Mouse (Mus musculus): ENCODE measurements around the gene Zc3h15. TPM values are rescaled to one million over a fixed set of nuclear protein-coding genes. Genes with fewer than 3 reads are reported as not detected.

Gene Zc3h15
- polyA plus RNA-seq, 1 experiment from 2014 or later, result 115 TPM

GRCm38 (mm10) chr2:83626881-83627280 is 17.4 kb upstream of the Zc3h15 start:
- H3K27ac ChIP-seq (ENCODE audit: low read depth), result no peak overlapping the region
- no peak for TF ChIP-seq CTCF (IDR thresholded peaks at IDR 0.05; ENCODE audit: low read depth)
- 78% methylated on average over 9 of the region's 9 CpGs for WGBS
- no peak for DNase-seq
- no peaks in the 10 kb centered on the region for H3K4me1 ChIP-seq (ENCODE audit: insufficient read depth)
- H3K27me3 ChIP-seq (ENCODE audit: insufficient read depth, low read length), result no peaks in the 10 kb centered on the region
- no peak overlapping the region for H3K4me2 ChIP-seq
- no peaks in the 10 kb centered on the region for H3K9me3 ChIP-seq (ENCODE audit: low read depth, low read length)
- H3K36me3 ChIP-seq (ENCODE audit: insufficient read depth), result no peaks in the 10 kb centered on the region
- no peak overlapping the region for H3K9ac ChIP-seq
- ATAC-seq (ENCODE audit: insufficient read depth), result no peak
- H3K4me3 ChIP-seq (ENCODE audit: low read depth, low read length), result no peak overlapping the region

GRCm38 (mm10) chr2:83627495-83627894 is 16.7 kb upstream of the Zc3h15 start:
- Histone ChIP-seq H3K4me1 (ENCODE audit: insufficient read depth) (no peaks in the 10 kb centered on the region), H3K9me3 (ENCODE audit: low read depth, low read length) (no peaks in the 10 kb centered on the region), H3K4me2 (no peak overlapping the region), H3K4me3 (ENCODE audit: low read depth, low read length) (no peak overlapping the region), H3K36me3 (ENCODE audit: insufficient read depth) (no peaks in the 10 kb centered on the region), H3K27me3 (ENCODE audit: insufficient read depth, low read length) (no peaks in the 10 kb centered on the region), H3K27ac (ENCODE audit: low read depth) (no peak overlapping the region), H3K9ac (no peak overlapping the region)
- no peak for TF ChIP-seq CTCF (IDR thresholded peaks at IDR 0.05; ENCODE audit: low read depth)
- DNase-seq, result no peak
- no peak for ATAC-seq (ENCODE audit: insufficient read depth)
- 79% methylated on average over 9 of the region's 9 CpGs for WGBS

DNA sequence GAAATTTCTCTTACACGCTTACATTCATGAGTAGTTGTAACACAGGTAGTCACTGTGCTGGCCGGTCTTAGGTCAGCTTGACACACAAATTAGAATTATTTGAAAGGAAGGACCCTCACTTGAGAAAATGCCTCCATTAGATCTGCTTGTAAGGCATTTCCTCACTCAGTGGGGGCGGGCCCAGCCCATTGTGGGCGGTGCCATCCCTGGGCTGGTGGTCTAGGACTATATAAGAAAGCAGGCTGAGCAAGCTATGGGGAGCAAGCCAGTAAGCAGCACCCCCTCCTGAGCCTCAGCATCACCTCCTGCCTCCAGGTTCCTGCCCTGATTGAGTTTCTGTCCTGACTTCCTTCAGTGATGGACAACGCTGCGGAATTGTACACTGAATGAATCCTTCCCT is 16.3 kb upstream of the Zc3h15 start:
- Histone ChIP-seq H3K4me2 (no peak overlapping the region), H3K36me3 (ENCODE audit: insufficient read depth) (no peaks in the 10 kb centered on the region), H3K9me3 (ENCODE audit: low read depth, low read length) (no peaks in the 10 kb centered on the region), H3K27me3 (ENCODE audit: insufficient read depth, low read length) (no peaks in the 10 kb centered on the region), H3K4me3 (ENCODE audit: low read depth, low read length) (no peak overlapping the region), H3K27ac (ENCODE audit: low read depth) (no peak overlapping the region), H3K9ac (no peak overlapping the region), H3K4me1 (ENCODE audit: insufficient read depth) (no peaks in the 10 kb centered on the region)
- DNase-seq (no peak), ATAC-seq (ENCODE audit: insufficient read depth) (no peak)
- no peak for TF ChIP-seq CTCF (IDR thresholded peaks at IDR 0.05; ENCODE audit: low read depth)
- WGBS, result 90% methylated on average over 6 of the region's 6 CpGs

- H3K9me3 ChIP-seq (ENCODE audit: low read depth, low read length), result no peaks in the 10 kb centered on the region
- no peak for TF ChIP-seq CTCF (IDR thresholded peaks at IDR 0.05; ENCODE audit: low read depth)
- no peaks in the 10 kb centered on the region for H3K36me3 ChIP-seq (ENCODE audit: insufficient read depth)
- H3K9ac ChIP-seq, result no peak overlapping the region
- no peak overlapping the region for H3K27ac ChIP-seq (ENCODE audit: low read depth)
- H3K27me3 ChIP-seq (ENCODE audit: insufficient read depth, low read length), result no peaks in the 10 kb centered on the region
- ATAC-seq (ENCODE audit: insufficient read depth) (no peak), DNase-seq (no peak)
- no peaks in the 10 kb centered on the region for H3K4me1 ChIP-seq (ENCODE audit: insufficient read depth)
- WGBS, result 78% methylated on average over 1 of the region's 1 CpGs
- no peak overlapping the region for H3K4me2 ChIP-seq
- no peak overlapping the region for H3K4me3 ChIP-seq (ENCODE audit: low read depth, low read length)
Measured at GRCm38 (mm10) chr2:83641993-83642392, 2.2 kb upstream of the Zc3h15 start.

- DNase-seq, result no peak
- 86% methylated on average over 9 of the region's 9 CpGs for WGBS
- no peak for TF ChIP-seq CTCF (IDR thresholded peaks at IDR 0.05; ENCODE audit: low read depth)
- H3K27me3 ChIP-seq (ENCODE audit: insufficient read depth, low read length), result no peaks in the 10 kb centered on the region
- H3K36me3 ChIP-seq (ENCODE audit: insufficient read depth), result peaks cover 8% of the 10 kb centered on the region; the same call in 1 of the 2 replicates
- no peaks in the 10 kb centered on the region for H3K4me1 ChIP-seq (ENCODE audit: insufficient read depth)
- no peaks in the 10 kb centered on the region for H3K9me3 ChIP-seq (ENCODE audit: low read depth, low read length)
- H3K4me2 ChIP-seq, result no peak overlapping the region
- no peak overlapping the region for H3K27ac ChIP-seq (ENCODE audit: low read depth)
- H3K4me3 ChIP-seq (ENCODE audit: low read depth, low read length), result no peak overlapping the region
- ATAC-seq (ENCODE audit: insufficient read depth), result no peak
- no peak overlapping the region for H3K9ac ChIP-seq
Measured at GRCm38 (mm10) chr2:83648916-83649315, 4.7 kb downstream of the Zc3h15 start.

DNA sequence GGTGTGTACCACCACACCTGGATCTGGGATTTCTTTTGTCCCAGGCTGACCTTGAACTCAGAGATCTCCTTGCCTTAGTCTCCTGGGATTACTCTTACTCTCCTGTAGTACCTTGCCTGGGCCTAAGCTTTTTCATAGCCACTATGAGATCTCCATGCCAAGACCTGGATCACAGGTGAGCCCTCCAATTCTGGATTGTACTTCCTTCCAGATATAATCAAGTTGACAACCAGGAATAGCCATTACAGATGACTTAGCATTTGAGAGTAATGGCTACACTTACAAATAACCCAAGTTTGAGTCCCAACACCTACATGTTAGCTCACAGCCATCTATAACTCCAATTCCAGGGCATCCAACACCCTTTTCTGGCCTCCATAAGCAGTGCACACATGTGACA is 8.4 kb downstream of the Zc3h15 start:
- H3K27ac ChIP-seq (ENCODE audit: low read depth), result no peak overlapping the region
- H3K4me2 ChIP-seq, result no peak overlapping the region
- no peaks in the 10 kb centered on the region for H3K4me1 ChIP-seq (ENCODE audit: insufficient read depth)
- DNase-seq (no peak), ATAC-seq (ENCODE audit: insufficient read depth) (no peak)
- peaks cover 24% of the 10 kb centered on the region; the same call in 1 of the 2 replicates for H3K36me3 ChIP-seq (ENCODE audit: insufficient read depth)
- no peaks in the 10 kb centered on the region for H3K9me3 ChIP-seq (ENCODE audit: low read depth, low read length)
- H3K4me3 ChIP-seq (ENCODE audit: low read depth, low read length), result no peak overlapping the region
- no peak for TF ChIP-seq CTCF (IDR thresholded peaks at IDR 0.05; ENCODE audit: low read depth)
- no peak overlapping the region for H3K9ac ChIP-seq
- no peaks in the 10 kb centered on the region for H3K27me3 ChIP-seq (ENCODE audit: insufficient read depth, low read length)

- no peak overlapping the region for H3K27ac ChIP-seq (ENCODE audit: low read depth)
- H3K4me3 ChIP-seq (ENCODE audit: low read depth, low read length), result no peak overlapping the region
- no peak for TF ChIP-seq CTCF (IDR thresholded peaks at IDR 0.05; ENCODE audit: low read depth)
- no peaks in the 10 kb centered on the region for H3K4me1 ChIP-seq (ENCODE audit: insufficient read depth)
- peaks cover 60% of the 10 kb centered on the region for H3K36me3 ChIP-seq (ENCODE audit: insufficient read depth)
- ATAC-seq (ENCODE audit: insufficient read depth), result no peak
- 80% methylated on average over 3 of the region's 3 CpGs for WGBS
- no peak overlapping the region for H3K9ac ChIP-seq
- DNase-seq, result no peak
- no peak overlapping the region for H3K4me2 ChIP-seq
- no peaks in the 10 kb centered on the region for H3K9me3 ChIP-seq (ENCODE audit: low read depth, low read length)
- H3K27me3 ChIP-seq (ENCODE audit: insufficient read depth, low read length), result no peaks in the 10 kb centered on the region
Measured at GRCm38 (mm10) chr2:83659279-83659678, 15.0 kb downstream of the Zc3h15 start.

DNA sequence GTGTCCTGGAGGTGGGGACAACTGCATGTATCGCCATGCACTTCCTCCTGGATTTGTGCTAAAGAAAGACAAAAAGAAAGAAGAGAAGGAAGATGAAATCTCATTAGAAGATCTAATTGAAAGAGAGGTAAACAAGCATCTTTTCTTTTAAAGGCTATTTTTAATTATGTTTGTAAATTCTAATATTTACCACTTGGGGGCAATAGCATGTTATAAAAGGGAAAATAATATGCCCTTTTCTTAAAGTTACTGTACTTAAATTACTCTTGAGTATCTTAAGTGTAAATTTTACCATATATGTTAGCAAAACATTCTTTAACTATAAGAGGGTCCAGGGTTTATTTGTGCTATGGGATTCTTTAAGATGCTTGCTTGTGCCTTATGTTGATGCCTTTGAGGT is 15.9 kb downstream of the Zc3h15 start:
- 100% methylated on average over 1 of the region's 1 CpGs for WGBS
- TF ChIP-seq CTCF (IDR thresholded peaks at IDR 0.05; ENCODE audit: low read depth), result no peak
- Histone ChIP-seq H3K27me3 (ENCODE audit: insufficient read depth, low read length) (no peaks in the 10 kb centered on the region), H3K9ac (no peak overlapping the region), H3K36me3 (ENCODE audit: insufficient read depth) (peaks cover 58% of the 10 kb centered on the region), H3K27ac (ENCODE audit: low read depth) (no peak overlapping the region), H3K4me3 (ENCODE audit: low read depth, low read length) (no peak overlapping the region), H3K4me1 (ENCODE audit: insufficient read depth) (no peaks in the 10 kb centered on the region), H3K4me2 (no peak overlapping the region), H3K9me3 (ENCODE audit: low read depth, low read length) (no peaks in the 10 kb centered on the region)
- no peak for DNase-seq
- ATAC-seq (ENCODE audit: insufficient read depth), result no peak
